Mouse (Mus musculus) gastrocnemius, adult 8-10 months (tissue): Measurements from ENCODE around the gene AC124502.3. TPM values are rescaled to one million over a fixed set of nuclear protein-coding genes. Genes with fewer than 3 reads are reported as not detected.
A peak's percentile ranks its signal among the peaks of the same experiment; 100 is the strongest.

Source experiments
- DNase-seq, 2 experiments: peaks; one replicate each; pipeline ENCODE4 v3.0.0; 2022; ENCODE audit warnings: low spot score in 2 of 2
- total RNA-seq, 4 experiments: library from RNA; stranded (reverse); gene quantifications; 2 replicates each; pipeline ENCODE4 v1.2.4; 2022

Gene AC124502.3
- total RNA-seq, 4 experiments from 2014 or later = 0.61 to 1.7 (median 1.4) TPM

DNA sequence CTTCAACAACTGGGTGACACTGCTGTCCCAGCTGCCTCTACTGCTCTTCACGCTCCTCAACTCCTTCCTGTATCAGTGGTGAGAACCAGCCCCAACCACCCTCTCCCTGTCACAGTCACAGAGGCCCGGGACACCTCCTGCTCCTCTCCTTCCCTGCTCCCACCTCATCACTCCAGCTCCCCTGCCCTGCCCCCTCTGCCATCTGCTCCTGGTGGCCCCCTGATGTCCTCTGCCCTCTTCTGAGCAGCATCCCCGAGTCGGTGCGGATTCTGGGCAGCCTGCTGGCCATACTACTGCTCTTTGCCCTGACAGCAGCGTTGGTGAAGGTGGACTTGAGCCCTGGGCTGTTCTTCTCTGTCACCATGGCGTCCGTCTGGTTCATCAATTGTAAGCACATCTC, 12.6 kb upstream of the AC124502.3 start:
- no peak for DNase-seq

- no peak for DNase-seq
Measured at GRCm38 (mm10) chr19:5032686-5033085, 6.0 kb upstream of the AC124502.3 start.

DNA sequence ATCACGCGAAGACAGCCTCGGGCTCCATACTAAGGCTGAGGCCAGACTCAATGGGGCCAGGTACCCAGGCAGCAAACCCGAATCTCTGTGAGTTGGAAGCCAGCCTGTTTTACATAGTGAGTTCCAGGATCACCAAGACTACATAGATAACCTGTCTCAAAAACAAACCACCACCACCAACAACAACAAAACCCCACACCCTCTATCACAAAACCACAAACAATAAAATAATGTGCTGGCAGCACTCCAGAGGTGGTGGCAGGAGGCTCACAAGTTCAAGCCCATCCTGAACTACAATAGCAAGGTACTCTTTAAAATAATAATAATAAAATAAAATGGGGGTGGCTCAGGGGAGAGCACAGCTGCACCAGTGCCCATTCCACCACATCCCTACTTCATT, 2.1 kb upstream of the AC124502.3 start:
- no peak for DNase-seq

DNA sequence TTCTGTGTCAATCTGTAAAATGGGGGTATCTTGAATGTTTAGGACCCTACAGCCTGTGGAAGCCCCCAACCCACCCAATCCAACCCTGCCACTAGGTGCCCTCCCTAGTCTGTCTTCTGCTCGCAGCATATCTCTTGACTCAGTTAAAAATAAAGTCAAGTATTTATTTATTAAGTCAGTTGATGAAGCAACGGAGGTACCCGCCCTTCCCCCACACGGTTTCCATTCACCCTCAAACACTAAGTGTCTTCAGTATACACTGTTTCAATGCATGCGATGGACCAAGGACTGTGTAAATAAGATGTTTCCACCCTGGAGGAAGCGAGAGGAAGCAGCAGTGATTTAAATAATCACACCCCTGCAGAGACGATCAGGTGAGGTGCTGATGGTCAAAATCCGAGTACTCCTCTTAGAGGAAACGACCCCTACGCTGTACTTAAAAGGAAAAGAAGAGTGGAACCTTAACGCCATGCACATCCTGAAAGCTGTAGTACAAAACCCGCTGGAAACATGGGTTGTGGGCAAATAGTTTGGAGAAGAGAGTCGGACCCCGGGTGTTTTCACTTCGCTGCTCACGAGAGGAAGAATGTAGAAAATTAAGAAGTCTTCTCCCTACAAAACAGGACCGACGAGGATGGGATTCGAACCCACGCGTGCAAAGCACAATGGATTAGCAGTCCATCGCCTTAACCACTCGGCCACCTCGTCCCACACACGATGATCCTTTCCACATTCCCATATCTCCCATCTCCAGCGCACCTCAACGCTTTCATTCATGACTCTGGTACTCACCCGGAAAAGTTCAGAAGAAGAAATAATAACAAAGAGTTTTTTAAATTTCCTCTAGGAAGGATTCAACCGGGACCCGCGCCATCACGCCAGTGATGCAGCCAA, 766 bp upstream of the AC124502.3 start:
- peak; percentile 54 to 64 for DNase-seq

- no peak for DNase-seq
Measured at GRCm38 (mm10) chr19:5039301-5040114, 817 bp downstream of the AC124502.3 start.

DNA sequence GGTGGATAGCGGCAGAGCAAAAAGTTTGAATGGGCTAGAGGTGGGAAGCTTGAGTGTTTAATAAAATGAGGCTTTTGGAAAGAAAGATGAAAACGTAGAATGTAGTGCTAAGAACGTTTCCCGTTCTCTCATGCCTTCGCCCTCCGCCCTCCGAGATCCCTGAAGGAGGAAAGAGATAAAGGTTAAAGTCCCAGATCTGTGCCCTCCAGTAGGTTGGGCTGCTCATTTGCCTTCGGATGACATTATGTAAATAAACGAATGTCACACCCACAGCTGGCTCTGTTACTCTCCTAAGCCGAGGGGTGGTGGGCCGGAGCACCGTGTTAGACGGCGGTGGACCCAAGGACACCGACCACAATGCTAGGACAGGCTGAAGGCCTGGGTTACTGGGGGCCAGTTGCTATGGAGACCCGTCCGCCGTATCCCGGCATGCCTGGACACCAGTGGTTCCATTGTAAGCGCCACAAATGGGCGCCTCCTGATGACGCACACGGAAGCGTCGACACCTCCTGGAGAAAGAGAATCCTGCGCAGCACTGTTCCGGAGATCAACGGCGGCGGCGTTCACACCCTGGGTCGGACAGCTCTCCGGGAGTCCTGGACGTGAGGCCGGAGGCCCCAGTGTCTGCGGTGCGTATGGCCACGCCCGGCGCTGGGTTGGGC, 2.3 kb downstream of the AC124502.3 start, which contains the start of gene Brms1:
TSS of gene Brms1 (plus strand) at position 493 of the 662 bp plus-strand sequence.
- peak; percentile 78 to 79 for DNase-seq

DNA sequence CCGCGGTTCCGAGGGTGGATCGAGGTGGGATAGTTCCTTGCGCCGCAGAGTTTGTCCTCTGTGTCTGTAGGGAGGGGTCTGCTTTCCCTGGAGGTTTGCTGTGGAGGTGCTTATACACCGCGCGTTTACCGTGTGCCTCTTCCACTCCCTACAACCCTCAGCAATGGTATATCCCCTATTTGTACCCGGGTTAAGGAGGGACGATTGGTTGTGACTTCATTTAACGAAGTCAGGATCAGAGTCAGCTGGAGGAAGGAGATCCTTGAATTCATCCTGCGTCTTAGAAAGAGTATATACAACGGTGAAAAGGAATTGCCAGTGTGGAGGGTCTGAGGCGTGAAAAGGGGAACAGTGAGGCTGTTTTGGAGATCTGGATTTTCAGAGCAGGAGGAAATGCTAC, 2.9 kb downstream of the AC124502.3 start:
- DNase-seq = no peak

DNA sequence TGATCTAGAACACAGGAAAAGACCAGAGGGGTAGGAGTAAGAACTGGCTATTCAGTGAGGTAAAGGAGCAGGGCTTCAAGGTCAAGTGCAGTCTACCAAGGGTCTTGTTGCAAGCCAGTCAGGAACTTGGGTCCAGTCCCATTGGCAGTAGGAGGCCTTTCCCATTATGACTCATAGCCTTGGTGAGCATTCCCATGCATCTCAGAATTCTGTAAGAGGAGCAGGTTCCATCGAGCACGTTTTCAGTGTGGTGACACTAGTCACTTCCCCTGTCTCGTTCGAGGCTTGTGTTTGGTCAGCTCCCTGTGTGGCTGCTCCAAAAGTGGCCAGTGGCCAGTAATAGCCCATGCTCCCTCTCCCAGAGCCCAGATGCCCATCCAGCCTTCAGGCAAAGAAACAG, 6.8 kb downstream of the AC124502.3 start:
- no peak for DNase-seq

DNA sequence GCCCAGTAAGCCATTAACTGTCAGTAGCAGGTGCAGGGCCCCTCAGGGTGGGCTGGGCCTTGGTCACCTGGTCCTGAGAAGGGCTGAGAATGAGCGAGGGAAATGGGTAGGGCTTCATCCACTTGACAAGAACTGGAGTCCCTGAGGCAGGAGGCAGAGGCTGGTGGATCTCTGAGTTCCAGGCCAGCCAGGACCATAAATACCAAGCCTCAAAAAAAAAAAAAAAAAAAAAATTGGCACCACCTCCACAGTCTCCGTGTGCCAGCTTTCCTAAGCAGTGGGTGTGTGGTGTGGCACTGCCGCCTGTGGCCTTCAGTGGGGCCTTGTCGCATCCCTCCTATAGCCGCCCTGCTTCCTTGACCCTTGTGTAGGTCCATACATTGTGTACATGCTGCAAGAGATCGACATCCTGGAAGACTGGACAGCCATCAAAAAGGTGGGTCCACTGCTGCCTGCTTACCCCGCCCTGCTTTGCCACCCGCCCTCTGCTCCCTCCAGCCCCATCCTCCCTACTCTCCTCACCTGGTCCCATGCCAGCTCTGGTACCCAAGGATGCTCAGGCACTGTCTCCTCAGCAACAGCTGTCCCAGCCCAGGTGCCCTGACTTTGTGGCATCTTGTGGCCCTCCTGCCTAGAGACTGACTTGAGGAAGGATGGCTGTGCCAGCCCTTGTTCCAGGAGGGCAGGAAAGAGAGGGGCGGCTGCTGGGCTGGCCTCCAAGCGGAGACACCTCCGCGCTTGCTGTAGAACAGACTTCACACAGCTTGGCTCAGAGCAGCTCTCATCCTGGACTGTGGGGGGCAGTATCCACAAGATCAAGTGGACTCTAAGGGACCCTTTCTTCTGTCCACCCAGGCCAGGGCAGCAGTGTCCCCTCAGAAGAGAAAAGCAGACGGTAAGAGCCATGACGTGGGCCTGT, 9.7 kb downstream of the AC124502.3 start:
- no peak for DNase-seq

- DNase-seq = no peak
Measured at GRCm38 (mm10) chr19:5049325-5049724, 10.6 kb downstream of the AC124502.3 start.

GRCm38 (mm10) chr19:5050047-5050905, 11.6 kb downstream of the AC124502.3 start, which contains the start of gene Rin1:
TSS of gene Rin1 (plus strand) at chr19:5050481.
- DNase-seq = no peak

DNA sequence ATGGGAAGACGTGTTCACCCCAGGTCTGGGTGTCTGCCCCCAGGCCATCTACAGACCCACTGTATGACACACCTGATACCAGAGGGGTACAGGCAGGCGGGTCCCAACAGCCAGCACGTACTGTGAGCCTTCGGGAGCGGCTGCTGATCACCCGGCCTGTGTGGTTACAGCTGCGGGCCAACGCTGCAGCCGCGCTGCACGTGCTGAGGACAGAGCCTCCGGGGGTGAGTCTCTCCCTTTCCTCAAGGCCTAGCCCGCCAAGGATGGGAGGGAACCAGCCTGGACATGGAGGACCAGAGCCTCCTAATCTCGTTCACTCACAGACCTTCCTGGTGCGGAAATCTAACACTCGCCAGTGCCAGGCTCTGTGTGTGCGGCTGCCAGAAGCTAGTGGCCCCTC, 12.3 kb downstream of the AC124502.3 start:
- no peak for DNase-seq

- no peak for DNase-seq
Measured at GRCm38 (mm10) chr19:5051515-5051914, 12.8 kb downstream of the AC124502.3 start.

DNA sequence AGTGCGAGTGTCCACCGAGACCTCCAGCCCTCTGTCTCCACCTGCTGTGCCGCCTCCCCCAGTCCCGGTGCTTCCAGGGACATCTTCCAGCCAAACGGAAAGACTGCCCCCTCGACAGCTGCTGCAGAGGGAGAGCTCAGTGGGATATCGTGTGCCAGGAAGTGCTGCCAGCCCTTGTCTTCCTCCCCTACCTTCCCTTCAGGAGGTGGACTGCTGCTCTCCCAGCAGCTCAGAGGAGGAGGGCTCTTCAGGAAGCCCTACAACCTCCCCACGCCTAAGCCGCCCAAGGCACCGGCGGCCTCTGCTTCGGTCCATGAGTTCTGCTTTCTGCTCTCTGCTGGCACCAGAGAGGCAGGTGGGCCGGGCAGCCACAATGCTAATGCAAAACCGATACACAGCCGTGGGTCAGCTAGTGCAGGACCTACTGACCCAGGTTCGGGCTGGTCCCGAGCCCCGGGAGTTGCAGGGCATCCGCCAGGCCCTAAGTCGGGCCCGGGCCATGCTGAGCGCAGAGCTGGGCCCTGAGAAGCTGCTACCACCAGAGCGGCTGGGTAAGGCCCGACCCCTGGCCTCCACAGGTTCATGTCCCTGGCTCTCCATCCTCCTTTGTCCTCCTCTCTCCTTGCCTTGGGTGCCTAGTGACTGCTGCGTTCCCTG, 13.6 kb downstream of the AC124502.3 start:
- no peak for DNase-seq

- DNase-seq = no peak
Measured at GRCm38 (mm10) chr19:5052853-5053252, 14.2 kb downstream of the AC124502.3 start.

DNA sequence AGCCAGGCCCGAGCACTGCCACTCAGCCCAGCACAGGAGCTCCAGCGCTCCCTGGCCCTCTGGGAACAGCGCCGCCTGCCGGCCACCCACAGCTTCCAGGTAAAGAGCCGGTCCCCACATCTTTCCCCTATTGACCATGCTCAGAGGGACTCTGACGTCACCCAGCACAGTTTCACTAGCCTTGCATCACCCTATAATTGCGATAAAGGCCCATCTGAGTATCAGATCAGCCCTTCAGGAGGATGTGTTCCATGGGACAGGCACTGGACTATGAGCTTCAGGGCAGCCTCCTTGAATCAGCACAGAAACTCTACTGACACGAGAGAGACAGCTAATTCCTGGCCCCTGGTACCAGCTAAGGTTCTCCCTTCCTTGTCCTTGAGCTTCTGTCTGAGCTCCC, 15.2 kb downstream of the AC124502.3 start:
- DNase-seq = no peak

GRCm38 (mm10) chr19:5056251-5056650, 17.6 kb downstream of the AC124502.3 start:
- no peak for DNase-seq

GRCm38 (mm10) chr19:5057876-5058775, 19.4 kb downstream of the AC124502.3 start:
- DNase-seq = no peak
